Comparison of ENCODE assay signal across 8 mouse cellular contexts in genomic region chr11:58225655-58226054, GRCm38 (mm10). TPM values are rescaled to one million over a fixed set of nuclear protein-coding genes. Genes with fewer than 3 reads are reported as not detected.
DNase-seq lines count a peak whose midpoint lies in the region; ATAC-seq lines count a peak whose summit lies in the region.

No protein-coding gene starts in this region.

- no peak overlapping the region for H3K9ac ChIP-seq in forebrain, embryonic 13.5 days
- H3K9ac ChIP-seq in forebrain, embryonic 12.5 days = no peak overlapping the region

- H3K4me1 ChIP-seq in forebrain, embryonic 13.5 days = no peaks in the 10 kb centered on the region
- H3K4me1 ChIP-seq in forebrain, embryonic 12.5 days = no peaks in the 10 kb centered on the region

- ATAC-seq in forebrain, embryonic 13.5 days = 0 out of 2 replicates have a peak, but pooled peaks have one; percentile 6
- no peak for ATAC-seq in forebrain, embryonic 12.5 days (ENCODE audit: low FRiP score)
- peak; percentile 52; the same call in 1 of the 2 replicates for ATAC-seq in cerebellum, adult (ENCODE audit: insufficient number of reproducible peaks, low FRiP score, low TSS enrichment)
- peak; percentile 65 for ATAC-seq in inflammation-experienced regulatory T-cells, adult 6 months
- peak; percentile 87 for ATAC-seq in megakaryocyte-erythroid progenitor cell, adult 5-6 weeks (replicated peaks; ENCODE audit: low FRiP score, low TSS enrichment, poor library complexity, severe bottlenecking)

- no peak overlapping the region for H3K27ac ChIP-seq in forebrain, embryonic 13.5 days
- no peak overlapping the region for H3K27ac ChIP-seq in forebrain, embryonic 12.5 days

- H3K9me3 ChIP-seq in forebrain, embryonic 13.5 days (replicated peaks) = no peaks in the 10 kb centered on the region
- no peaks in the 10 kb centered on the region for H3K9me3 ChIP-seq in forebrain, embryonic 12.5 days

- no peak overlapping the region for H3K4me3 ChIP-seq in forebrain, embryonic 13.5 days
- no peak overlapping the region for H3K4me3 ChIP-seq in forebrain, embryonic 12.5 days (replicated peaks)

- H3K4me2 ChIP-seq in forebrain, embryonic 13.5 days = no peak overlapping the region
- no peak overlapping the region for H3K4me2 ChIP-seq in forebrain, embryonic 12.5 days

- peak; percentile 54 to 74 for DNase-seq in frontal cortex, postnatal 36 days (ENCODE audit: low spot score in 2 of 2)
- DNase-seq in left cerebral cortex, adult 8-10 months (ENCODE audit: low spot score in 2 of 2) = peak; percentile 15 to 57
- peak; percentile 55 to 62 for DNase-seq in spleen, postnatal 36 days (ENCODE audit: low spot score in 2 of 2)

- no peaks in the 10 kb centered on the region for H3K27me3 ChIP-seq in forebrain, embryonic 13.5 days
- no peaks in the 10 kb centered on the region for H3K27me3 ChIP-seq in forebrain, embryonic 12.5 days

- H3K36me3 ChIP-seq in forebrain, embryonic 13.5 days (ENCODE audit: poor library complexity, severe bottlenecking) = no peaks in the 10 kb centered on the region
- no peaks in the 10 kb centered on the region for H3K36me3 ChIP-seq in forebrain, embryonic 12.5 days (replicated peaks)

- WGBS in forebrain, embryonic 13.5 days = 5% methylated on average over 5 of the region's 5 CpGs
- 10% methylated on average over 5 of the region's 5 CpGs for WGBS in forebrain, embryonic 12.5 days

RNA-seq across cellular contexts. Expression of gene Irgm2, which starts 26.2 kb away (rescaled TPM):
- polyA plus RNA-seq in forebrain, embryonic 13.5 days (2015; fragmentation: Nextera tagmentation; extraction: Ambion mirVana) = 0.29 and 0.49 TPM in 2 replicates
- polyA plus RNA-seq in forebrain, embryonic 12.5 days (2016; fragmentation: Nextera tagmentation; extraction: Ambion mirVana) = 0.51 and 0.63 TPM in 2 replicates
- 10 to 100 TPM; 47.5 to 49.5 (median 48.5) TPM for polyA plus RNA-seq in inflammation-experienced regulatory T-cells, adult 6 months (2017; shearing (Covaris generic))
- total RNA-seq in left cerebral cortex, adult 8-10 months (2022) = 1 to 10 TPM; 2.0 to 3.3 (median 2.7) TPM
- 1.2 and 6.1 TPM in 2 replicates for total RNA-seq in megakaryocyte-erythroid progenitor cell, adult 5-6 weeks (2014; fragmentation: Nextera tagmentation)
- 2.9 and 3.7 TPM in 2 replicates for total RNA-seq in megakaryocyte-erythroid progenitor cell, adult 5-6 weeks (2017)

RNA-seq across cellular contexts. Expression of gene Igtp, which starts 26.3 kb away (rescaled TPM):
- polyA plus RNA-seq in forebrain, embryonic 13.5 days (2015; fragmentation: Nextera tagmentation; extraction: Ambion mirVana) = 0.83 and 0.94 TPM in 2 replicates
- polyA plus RNA-seq in forebrain, embryonic 12.5 days (2016; fragmentation: Nextera tagmentation; extraction: Ambion mirVana) = 1.6 and 1.9 TPM in 2 replicates
- 100 to 1,000 TPM; 300 to 422 (median 383) TPM for polyA plus RNA-seq in inflammation-experienced regulatory T-cells, adult 6 months (2017; shearing (Covaris generic))
- 1 to 10 TPM; 4.5 to 6.8 (median 5.5) TPM for total RNA-seq in left cerebral cortex, adult 8-10 months (2022)
- 12.8 and 15.3 TPM in 2 replicates for total RNA-seq in megakaryocyte-erythroid progenitor cell, adult 5-6 weeks (2014; fragmentation: Nextera tagmentation)
- 11.5 and 12.3 TPM in 2 replicates for total RNA-seq in megakaryocyte-erythroid progenitor cell, adult 5-6 weeks (2017)

RNA-seq across cellular contexts. Expression of gene 4930438A08Rik, which starts 48.9 kb away (rescaled TPM):
- not detected in 2 replicates for polyA plus RNA-seq in forebrain, embryonic 13.5 days (2015; fragmentation: Nextera tagmentation; extraction: Ambion mirVana)
- not detected in 2 replicates for polyA plus RNA-seq in forebrain, embryonic 12.5 days (2016; fragmentation: Nextera tagmentation; extraction: Ambion mirVana)
- polyA plus RNA-seq in inflammation-experienced regulatory T-cells, adult 6 months (2017; shearing (Covaris generic)) = not detected
- not detected for total RNA-seq in left cerebral cortex, adult 8-10 months (2022)
- 2.3 TPM in 1 of 2 replicates, not detected in the other for total RNA-seq in megakaryocyte-erythroid progenitor cell, adult 5-6 weeks (2014; fragmentation: Nextera tagmentation)
- total RNA-seq in megakaryocyte-erythroid progenitor cell, adult 5-6 weeks (2017) = 0.19 TPM in 1 of 2 replicates, not detected in the other

RNA-seq across cellular contexts. Expression of gene Mrpl22, which starts 54.2 kb away (rescaled TPM):
- 119 and 135 TPM in 2 replicates for polyA plus RNA-seq in forebrain, embryonic 13.5 days (2015; fragmentation: Nextera tagmentation; extraction: Ambion mirVana)
- polyA plus RNA-seq in forebrain, embryonic 12.5 days (2016; fragmentation: Nextera tagmentation; extraction: Ambion mirVana) = 108 and 113 TPM in 2 replicates
- polyA plus RNA-seq in inflammation-experienced regulatory T-cells, adult 6 months (2017; shearing (Covaris generic)) = 10 to 100 TPM; 58.3 to 73.6 (median 64.8) TPM
- 10 to 100 TPM; 25.9 to 37.3 (median 35.7) TPM for total RNA-seq in left cerebral cortex, adult 8-10 months (2022)
- 75.6 and 84.9 TPM in 2 replicates for total RNA-seq in megakaryocyte-erythroid progenitor cell, adult 5-6 weeks (2014; fragmentation: Nextera tagmentation)
- total RNA-seq in megakaryocyte-erythroid progenitor cell, adult 5-6 weeks (2017) = 49.6 and 76.6 TPM in 2 replicates

RNA-seq across cellular contexts. Expression of gene Gemin5, which starts 57.3 kb away (rescaled TPM):
- 13.9 and 21.2 TPM in 2 replicates for polyA plus RNA-seq in forebrain, embryonic 13.5 days (2015; fragmentation: Nextera tagmentation; extraction: Ambion mirVana)
- polyA plus RNA-seq in forebrain, embryonic 12.5 days (2016; fragmentation: Nextera tagmentation; extraction: Ambion mirVana) = 20.2 and 23.5 TPM in 2 replicates
- 1 to 10 TPM; 5.7 to 6.4 (median 5.9) TPM for polyA plus RNA-seq in inflammation-experienced regulatory T-cells, adult 6 months (2017; shearing (Covaris generic))
- 10 to 100 TPM; 16.9 to 22.0 (median 19.8) TPM for total RNA-seq in left cerebral cortex, adult 8-10 months (2022)
- 43.2 and 51.7 TPM in 2 replicates for total RNA-seq in megakaryocyte-erythroid progenitor cell, adult 5-6 weeks (2014; fragmentation: Nextera tagmentation)
- total RNA-seq in megakaryocyte-erythroid progenitor cell, adult 5-6 weeks (2017) = 43.4 and 57.0 TPM in 2 replicates

Comparison
In these comparisons a context has a peak if more than half of its experiments do, and no peak if none do; other contexts are left out.
1. RNA of gene Irgm2, which starts 26.2 kb away (polyA plus RNA-seq): 47.5 to 49.5 TPM in inflammation-experienced regulatory T-cells, adult 6 months; 0.51 to 0.63 TPM in forebrain, embryonic 12.5 days and 0.29 to 0.49 TPM in forebrain, embryonic 13.5 days; every median in the first group is over 10 times any median in the second.
2. RNA of gene Igtp, which starts 26.3 kb away (polyA plus RNA-seq): 300 to 422 TPM in inflammation-experienced regulatory T-cells, adult 6 months; 1.6 to 1.9 TPM in forebrain, embryonic 12.5 days and 0.83 to 0.94 TPM in forebrain, embryonic 13.5 days; every median in the first group is over 100 times any median in the second.
3. Peak in every context shown above with its lines, with median percentiles within 50 percentile points of each other: DNase-seq.